Mouse (Mus musculus) kidney, embryonic 14.5 days (tissue): ENCODE results near the gene Dnajb9. TPM values are rescaled to one million over a fixed set of nuclear protein-coding genes. Genes with fewer than 3 reads are reported as not detected.
"Not testable (repeated sequence)": the region's sequence is repeated elsewhere in the genome, so short reads cannot be mapped to it uniquely, and the experiment has no call there.

Experiments
- ATAC-seq: fragments of 200-750 bp; cut with Nextera tagmentation; 2 replicates; pipeline ENCODE4 v1.8.0; 2017; ENCODE audit warnings: moderate number of reproducible peaks, mild to moderate bottlenecking, moderate TSS enrichment, moderate library complexity; ENCODE audit not compliant: low FRiP score, low TSS enrichment
- H3K27ac ChIP-seq: fragments of 300-500 bp; sonication (generic); 2 replicates; pipeline ENCODE4 v1.5.1; 2014; ENCODE audit warnings: low read depth, mild to moderate bottlenecking, low read length, moderate library complexity, mixed read lengths
- H3K27me3 ChIP-seq: fragments of 300-500 bp; sonication (generic); 2 replicates; pipeline ENCODE4 v1.6.1; 2014; ENCODE audit warnings: mild to moderate bottlenecking, low read length; ENCODE audit not compliant: control insufficient read depth, insufficient read depth
- H3K36me3 ChIP-seq: fragments of 300-500 bp; sonication (generic); 2 replicates; pipeline ENCODE4 v1.6.1; 2014; ENCODE audit warnings: low read length, mixed read lengths; ENCODE audit not compliant: control insufficient read depth, insufficient read depth
- H3K4me1 ChIP-seq: fragments of 300-500 bp; sonication (generic); 2 replicates; pipeline ENCODE4 v1.6.1; 2014; ENCODE audit warnings: low read length, mixed read lengths; ENCODE audit not compliant: control insufficient read depth, insufficient read depth
- H3K4me2 ChIP-seq: fragments of 300-500 bp; sonication (generic); replicated peaks from 2 replicates; pipeline ENCODE4 v1.6.1; 2014; ENCODE audit warnings: low read depth, mild to moderate bottlenecking, low read length
- H3K4me3 ChIP-seq: fragments of 300-500 bp; sonication (generic); 2 replicates; pipeline ENCODE4 v1.5.1; 2014; ENCODE audit warnings: mild to moderate bottlenecking, low read length
- H3K9ac ChIP-seq: fragments of 300-500 bp; sonication (generic); 2 replicates; pipeline ENCODE4 v1.6.1; 2014; ENCODE audit warnings: low read depth, mild to moderate bottlenecking, low read length, moderate library complexity
- H3K9me3 ChIP-seq: fragments of 300-500 bp; sonication (generic); 2 replicates; pipeline ENCODE4 v1.6.1; 2016; ENCODE audit warnings: low read length; ENCODE audit not compliant: control insufficient read depth
- whole genome bisulfite sequencing: fragments of 180-500 bp; shearing (Covaris S2); extraction: QIAGEN DNeasy Blood & Tissue Kit; methylation state at CpG from one replicate; pipeline ENCODE4 v1.1.7; 2014; 5-methylcytosine and 5-hydroxymethylcytosine counted together
- polyA plus RNA-seq: library from polyadenylated mRNA; unstranded; fragments of >200 nt; fragmentation: Nextera tagmentation; extraction: Ambion mirVana; gene quantifications from 2 replicates; pipeline ENCODE4 v1.2.1, GENCODE M21; 2014

Gene Dnajb9
- polyA plus RNA-seq, 1 experiment from 2014 or later: 25.6 TPM

GRCm38 (mm10) chr12:44221070-44221469 is 10.9 kb upstream of the Dnajb9 start, which contains the start of gene Pnpla8:
Gene Pnpla8 (plus strand): TSS chr12:44221370.
- not testable (repeated sequence) for H3K9me3 ChIP-seq, H3K27me3 ChIP-seq, H3K4me1 ChIP-seq, H3K27ac ChIP-seq, ATAC-seq, H3K36me3 ChIP-seq
- 93% methylated on average over 2 of the region's 2 CpGs for WGBS
- Histone ChIP-seq H3K4me2 (peak within 1 kb of the TSS; percentile 80), H3K4me3 (peak within 1 kb of the TSS; percentile 68), H3K9ac (peak within 1 kb of the TSS; percentile 75)

- ATAC-seq: no peak
- Histone ChIP-seq H3K4me3 (no peak overlapping the region), H3K36me3 (no peaks in the 10 kb centered on the region), H3K9me3 (no peaks in the 10 kb centered on the region), H3K27ac (no peak overlapping the region), H3K4me1 (no peaks in the 10 kb centered on the region), H3K27me3 (no peaks in the 10 kb centered on the region), H3K4me2 (no peak overlapping the region), H3K9ac (no peak overlapping the region)
- 95% methylated on average over 3 of the region's 3 CpGs for WGBS
Observed at GRCm38 (mm10) chr12:44211555-44211954, 1.4 kb upstream of the Dnajb9 start.

- no peaks in the 10 kb centered on the region for H3K27me3 ChIP-seq
- peak overlapping the region; percentile 83 for H3K27ac ChIP-seq
- peak overlapping the region; percentile 66 for H3K4me2 ChIP-seq
- whole genome bisulfite sequencing: under 1% methylated on average over 37 of the region's 37 CpGs
- H3K4me3 ChIP-seq: peak overlapping the region; percentile 92
- H3K9me3 ChIP-seq: no peaks in the 10 kb centered on the region
- peaks cover 2% of the 10 kb centered on the region; the same call in 1 of the 2 replicates for H3K36me3 ChIP-seq
- no peaks in the 10 kb centered on the region for H3K4me1 ChIP-seq
- no peak; the same call in 1 of the 2 replicates for ATAC-seq
- H3K9ac ChIP-seq: peak overlapping the region; percentile 85
Observed at GRCm38 (mm10) chr12:44209141-44209823, 844 bp downstream of the Dnajb9 start.

GRCm38 (mm10) chr12:44197873-44198525 is 12.1 kb downstream of the Dnajb9 start:
- WGBS: 31% methylated on average over 4 of the region's 4 CpGs
- H3K27ac ChIP-seq: no peak overlapping the region
- no peak overlapping the region for H3K4me3 ChIP-seq
- H3K4me1 ChIP-seq: no peaks in the 10 kb centered on the region
- no peaks in the 10 kb centered on the region for H3K9me3 ChIP-seq
- no peaks in the 10 kb centered on the region for H3K27me3 ChIP-seq
- no peak for ATAC-seq
- no peak overlapping the region for H3K9ac ChIP-seq
- no peak overlapping the region for H3K4me2 ChIP-seq
- no peaks in the 10 kb centered on the region for H3K36me3 ChIP-seq

GRCm38 (mm10) chr12:44181081-44181982 is 28.8 kb downstream of the Dnajb9 start:
- ATAC-seq: peak; percentile 81
- 50% methylated on average over 9 of the region's 9 CpGs for WGBS
- no peak overlapping the region for H3K27ac ChIP-seq
- H3K4me2 ChIP-seq: no peak overlapping the region
- H3K27me3 ChIP-seq: no peaks in the 10 kb centered on the region
- no peak overlapping the region for H3K4me3 ChIP-seq
- no peaks in the 10 kb centered on the region for H3K36me3 ChIP-seq
- no peak overlapping the region for H3K9ac ChIP-seq
- H3K4me1 ChIP-seq: 0 out of 2 replicates have a peak, but pooled peaks cover 1% of the 10 kb centered on the region
- no peaks in the 10 kb centered on the region for H3K9me3 ChIP-seq

GRCm38 (mm10) chr12:44177038-44177355 is 33.1 kb downstream of the Dnajb9 start:
- Histone ChIP-seq H3K27ac (no peak overlapping the region), H3K4me1 (0 out of 2 replicates have a peak, but pooled peaks cover 6% of the 10 kb centered on the region), H3K9ac (no peak overlapping the region), H3K27me3 (no peaks in the 10 kb centered on the region), H3K36me3 (no peaks in the 10 kb centered on the region), H3K4me3 (no peak overlapping the region), H3K4me2 (no peak overlapping the region), H3K9me3 (no peaks in the 10 kb centered on the region)
- 86% methylated on average over 2 of the region's 2 CpGs for WGBS
- ATAC-seq: no peak

GRCm38 (mm10) chr12:44176331-44177037 is 33.6 kb downstream of the Dnajb9 start:
- ATAC-seq: no peak
- WGBS: 34% methylated on average over 10 of the region's 10 CpGs
- no peaks in the 10 kb centered on the region for H3K9me3 ChIP-seq
- H3K4me1 ChIP-seq: 0 out of 2 replicates have a peak, but pooled peaks cover 6% of the 10 kb centered on the region
- no peak overlapping the region for H3K27ac ChIP-seq
- H3K9ac ChIP-seq: no peak overlapping the region
- H3K27me3 ChIP-seq: no peaks in the 10 kb centered on the region
- no peak overlapping the region for H3K4me3 ChIP-seq
- peak overlapping the region; percentile 26; the same call in 1 of the 2 replicates for H3K4me2 ChIP-seq
- no peaks in the 10 kb centered on the region for H3K36me3 ChIP-seq

GRCm38 (mm10) chr12:44166949-44167348 is 43.2 kb downstream of the Dnajb9 start:
- H3K36me3 ChIP-seq: no peaks in the 10 kb centered on the region
- H3K4me1 ChIP-seq: no peaks in the 10 kb centered on the region
- no peaks in the 10 kb centered on the region for H3K27me3 ChIP-seq
- ATAC-seq: 0 out of 2 replicates have a peak, but pooled peaks have one; percentile 43
- H3K4me3 ChIP-seq: no peak overlapping the region
- no peak overlapping the region for H3K9ac ChIP-seq
- no peak overlapping the region for H3K27ac ChIP-seq
- no peak overlapping the region for H3K4me2 ChIP-seq
- H3K9me3 ChIP-seq: no peaks in the 10 kb centered on the region
